Mouse (Mus musculus) mature B cell (primary cell): ENCODE results near the gene Cdk5.

Experiments
- in situ Hi-C: fragments of 300-500 bp; cut with MboI; formaldehyde crosslinking; loops from 2 replicates; pipeline ENCODE4 v1.14.3; 2019

Cdk5 gene

GRCm38 (mm10) chr5:24374216-24374615 is 49.1 kb downstream of the Cdk5 start:
- in situ Hi-C loops: no loop called here

GRCm38 (mm10) chr5:24373807-24374206 is 49.5 kb downstream of the Cdk5 start:
- in situ Hi-C loops: no loop called here

DNA sequence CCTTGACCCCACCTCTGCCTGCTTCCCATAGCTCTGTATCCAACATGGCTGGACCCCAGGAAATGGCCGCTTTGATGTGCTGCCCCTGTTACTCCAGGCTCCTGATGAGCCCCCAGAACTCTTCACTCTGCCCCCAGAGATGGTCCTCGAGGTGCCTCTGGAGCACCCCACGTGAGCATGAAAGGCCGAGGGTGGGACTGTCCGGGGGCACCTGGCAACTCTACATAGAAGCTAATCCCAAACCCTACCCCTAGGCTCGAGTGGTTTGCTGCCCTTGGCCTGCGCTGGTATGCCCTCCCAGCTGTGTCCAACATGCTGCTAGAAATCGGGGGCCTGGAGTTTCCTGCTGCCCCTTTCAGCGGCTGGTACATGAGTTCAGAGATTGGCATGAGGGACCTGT is 53.6 kb downstream of the Cdk5 start:
- in situ Hi-C loops: no loop called here
